Mouse (Mus musculus) kidney, postnatal 25 days (tissue): ENCODE data around the gene Egln2.

Experiments used
- DNase-seq, 2 experiments: peaks; one replicate each; pipeline ENCODE4 v3.0.0; 2021; ENCODE audit warnings: mixed read lengths in 2 of 2

The Egln2 gene

GRCm38 (mm10) chr7:27131387-27131786 lies 35.2 kb downstream of the Egln2 start:
- no peak for DNase-seq

- DNase-seq = peak; percentile 56 to 75
Measured at GRCm38 (mm10) chr7:27130521-27131370, 35.9 kb downstream of the Egln2 start.

GRCm38 (mm10) chr7:27129811-27130210 lies 36.8 kb downstream of the Egln2 start:
- peak; percentile 58 to 63 for DNase-seq

DNA sequence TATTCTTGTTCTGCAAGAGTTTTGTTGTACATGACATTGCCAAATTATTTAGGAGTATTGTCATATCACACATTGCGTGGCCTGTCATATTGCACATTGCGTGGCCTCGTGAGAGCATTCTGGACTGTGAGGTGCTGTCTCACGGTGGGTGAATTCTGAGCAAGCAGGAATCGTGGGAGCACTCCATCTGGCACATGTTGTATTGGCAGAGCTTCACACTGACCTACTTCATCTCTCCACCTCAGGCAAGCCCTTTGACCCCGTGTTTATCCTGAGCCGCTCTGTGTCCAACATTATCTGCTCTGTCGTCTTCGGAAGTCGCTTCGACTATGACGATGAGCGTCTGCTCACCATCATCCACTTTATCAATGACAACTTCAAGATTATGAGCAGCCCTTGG lies 37.7 kb downstream of the Egln2 start:
- peak; percentile 16 to 41 for DNase-seq

GRCm38 (mm10) chr7:27128162-27128561 lies 38.4 kb downstream of the Egln2 start:
- DNase-seq = peak; percentile 48 to 52

- DNase-seq = no peak
Measured at GRCm38 (mm10) chr7:27124969-27125368, 41.6 kb downstream of the Egln2 start.

- no peak for DNase-seq
Measured at GRCm38 (mm10) chr7:27124305-27124832, 42.2 kb downstream of the Egln2 start.

GRCm38 (mm10) chr7:27119676-27120075 lies 46.9 kb downstream of the Egln2 start, which contains the start of gene Cyp2f2:
TSS of gene Cyp2f2 (plus strand) at chr7:27119909.
- DNase-seq = no peak

DNA sequence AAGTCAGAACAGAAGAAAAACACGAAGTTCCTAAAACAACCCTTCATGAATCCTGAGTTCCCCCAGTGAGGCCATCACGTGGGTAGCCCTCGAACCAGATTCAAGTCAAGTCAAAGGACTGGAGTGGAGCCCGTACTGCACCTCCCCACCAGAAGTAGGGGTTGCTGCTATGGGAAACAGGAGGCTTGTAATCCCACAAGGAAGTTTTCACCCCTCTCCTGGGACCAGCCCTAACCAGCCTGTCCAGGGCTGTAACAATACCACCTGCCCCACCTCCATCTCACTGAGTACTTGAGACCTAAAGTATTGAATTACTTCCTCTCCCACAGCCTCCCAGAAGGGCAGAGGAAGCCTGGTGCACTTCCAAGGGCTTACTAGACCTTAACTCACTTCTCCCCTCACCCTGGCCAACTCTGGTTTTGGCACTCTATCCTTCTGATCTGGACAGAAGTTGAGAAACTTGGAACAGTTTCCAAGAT lies 48.5 kb downstream of the Egln2 start:
- DNase-seq = peak; percentile 21 to 58

- no peak for DNase-seq
Measured at GRCm38 (mm10) chr7:27111987-27112386, 54.6 kb downstream of the Egln2 start.

DNA sequence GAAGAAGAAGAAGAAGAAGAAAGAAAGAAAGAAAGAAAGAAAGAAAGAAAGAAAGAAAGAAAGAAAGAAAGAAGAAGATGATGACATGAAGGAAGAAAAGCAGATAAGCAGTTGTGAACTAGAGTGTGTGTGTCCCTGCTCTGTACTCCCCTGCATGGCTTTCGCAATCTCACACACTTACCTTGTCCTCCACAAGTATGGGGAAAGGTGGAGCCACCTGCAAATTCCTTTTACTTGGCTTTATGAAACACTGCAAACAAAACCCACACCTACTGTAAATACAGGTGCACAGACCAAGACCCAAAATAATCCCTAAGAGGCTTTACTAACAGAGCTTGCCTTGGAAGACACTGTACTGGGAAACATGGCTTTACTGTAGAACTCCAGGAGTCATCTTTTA lies 55.6 kb downstream of the Egln2 start:
- DNase-seq = no peak

- DNase-seq = no peak
Measured at GRCm38 (mm10) chr7:27110327-27110726, 56.3 kb downstream of the Egln2 start.
